Mouse (Mus musculus): ENCODE measurements around the gene Tmem56. TPM values are rescaled to one million over a fixed set of nuclear protein-coding genes. Genes with fewer than 3 reads are reported as not detected.

The Tmem56 gene
- total RNA-seq, 2 experiments from 2014 or later, result 28.1 to 29.3 TPM

GRCm38 (mm10) chr3:121171872-121172265 lies 111.0 kb downstream of the Tmem56 start:
- no peak for DNase-seq (ENCODE audit: extremely low spot score in 1 of 2, low spot score in 1 of 2)

- peak; percentile 79 to 88 for DNase-seq (ENCODE audit: extremely low spot score in 1 of 2, low spot score in 1 of 2)
Measured at GRCm38 (mm10) chr3:121171243-121171871, 111.5 kb downstream of the Tmem56 start, which contains the start of gene Rwdd3. Gene Rwdd3 (minus strand): TSS chr3:121171695.

GRCm38 (mm10) chr3:121170631-121171030 lies 112.3 kb downstream of the Tmem56 start:
- no peak for DNase-seq (ENCODE audit: extremely low spot score in 1 of 2, low spot score in 1 of 2)

GRCm38 (mm10) chr3:121169092-121169942 lies 113.6 kb downstream of the Tmem56 start:
- no peak for DNase-seq (ENCODE audit: extremely low spot score in 1 of 2, low spot score in 1 of 2)

- no peak for DNase-seq (ENCODE audit: extremely low spot score in 1 of 2, low spot score in 1 of 2)
Measured at GRCm38 (mm10) chr3:121168581-121168980, 114.3 kb downstream of the Tmem56 start.

GRCm38 (mm10) chr3:121163271-121163819 lies 119.6 kb downstream of the Tmem56 start:
- DNase-seq (ENCODE audit: extremely low spot score in 1 of 2, low spot score in 1 of 2), result peak in 1 of 2 experiments; percentile 79

GRCm38 (mm10) chr3:121161661-121162060 lies 121.2 kb downstream of the Tmem56 start:
- no peak for DNase-seq (ENCODE audit: extremely low spot score in 1 of 2, low spot score in 1 of 2)

- DNase-seq (ENCODE audit: extremely low spot score in 1 of 2, low spot score in 1 of 2), result no peak
Measured at GRCm38 (mm10) chr3:121160424-121160823, 122.5 kb downstream of the Tmem56 start.

- no peak for DNase-seq (ENCODE audit: extremely low spot score in 1 of 2, low spot score in 1 of 2)
Measured at GRCm38 (mm10) chr3:121159566-121159965, 123.3 kb downstream of the Tmem56 start.

GRCm38 (mm10) chr3:121158901-121159351 lies 124.0 kb downstream of the Tmem56 start:
- DNase-seq (ENCODE audit: extremely low spot score in 1 of 2, low spot score in 1 of 2), result peak; percentile 30 to 36

- DNase-seq (ENCODE audit: extremely low spot score in 1 of 2, low spot score in 1 of 2), result no peak
Measured at GRCm38 (mm10) chr3:121157546-121158330, 125.2 kb downstream of the Tmem56 start.

- no peak for DNase-seq (ENCODE audit: extremely low spot score in 1 of 2, low spot score in 1 of 2)
Measured at GRCm38 (mm10) chr3:121156451-121157186, 126.3 kb downstream of the Tmem56 start.

GRCm38 (mm10) chr3:121156043-121156442 lies 126.9 kb downstream of the Tmem56 start:
- no peak for DNase-seq (ENCODE audit: extremely low spot score in 1 of 2, low spot score in 1 of 2)

Other genes starting within 250 kb of the Tmem56 start
- 10 to 100 TPM; 25.7 to 29.4 TPM for gene Rwdd3, start 111.4 kb downstream of the Tmem56 start, total RNA-seq (2021)
- 10 to 100 TPM; 12.3 to 13.3 TPM for gene Alg14, start 8.7 kb upstream of the Tmem56 start, total RNA-seq (2021)
- 100 to 1,000 TPM; 109 TPM for gene Cnn3, start 143.4 kb upstream of the Tmem56 start, total RNA-seq (2021)
- gene Slc44a3, start 249.3 kb upstream of the Tmem56 start, total RNA-seq (2021), result not detected

Data from layer of hippocampus, postnatal 25 days (tissue).